Mouse (Mus musculus) T-helper 1 cell (primary cell): ENCODE results near the gene Gm11596.
"Not testable (repeated sequence)": the region's sequence is repeated elsewhere in the genome, so short reads cannot be mapped to it uniquely, and the experiment has no call there.

Experiments used
- in situ Hi-C: fragments of 300-600 bp; cut with MboI, MseI; formaldehyde crosslinking; loops from one replicate; pipeline ENCODE4 v1.15.1; 2025; ENCODE audit warnings: high pct_unique_total_duplicates

Gm11596 gene

DNA sequence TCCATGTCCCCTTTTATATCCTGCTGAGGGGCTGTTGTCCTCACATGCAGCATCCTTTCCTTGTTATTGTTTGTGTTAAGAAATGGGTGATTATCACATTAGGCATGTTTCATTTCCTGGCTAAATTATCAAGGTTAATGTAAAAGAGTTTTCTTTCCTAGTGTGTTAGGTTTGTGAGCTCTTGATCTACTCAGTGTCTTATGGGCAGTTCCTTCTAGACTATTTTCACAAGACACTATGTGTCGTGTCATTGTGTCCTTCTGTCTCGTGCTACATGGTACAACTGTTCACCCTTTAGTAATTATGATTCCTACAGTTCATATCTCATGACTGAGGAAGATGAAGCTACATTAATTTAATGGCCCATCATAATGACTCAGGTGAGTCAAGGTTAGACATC, at the start of gene Gm11596:
Gm11596 (minus strand) TSS at position 101 of the 400 bp plus-strand sequence.
- in situ Hi-C loops: no loop called here

DNA sequence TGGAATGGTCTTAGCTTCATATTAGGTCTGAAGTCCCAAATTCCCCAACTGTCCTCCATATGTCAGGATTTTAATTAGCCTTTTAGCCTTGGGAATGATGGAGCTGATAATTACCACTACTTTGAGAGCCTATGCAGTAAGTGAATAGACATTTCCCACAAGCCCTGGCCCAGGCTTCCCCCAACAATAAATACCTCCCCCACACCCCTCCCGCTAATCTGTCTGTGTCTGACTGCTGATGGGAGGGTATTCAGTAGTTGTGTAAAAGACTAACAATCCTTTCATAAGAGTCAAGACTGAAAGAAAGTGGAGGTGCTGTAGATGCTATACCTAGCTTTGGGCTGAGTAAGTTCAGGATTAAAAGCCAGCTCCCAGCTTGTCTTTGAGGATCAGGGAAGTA, 48.9 kb upstream of the Gm11596 start:
- in situ Hi-C loops: no loop called here

DNA sequence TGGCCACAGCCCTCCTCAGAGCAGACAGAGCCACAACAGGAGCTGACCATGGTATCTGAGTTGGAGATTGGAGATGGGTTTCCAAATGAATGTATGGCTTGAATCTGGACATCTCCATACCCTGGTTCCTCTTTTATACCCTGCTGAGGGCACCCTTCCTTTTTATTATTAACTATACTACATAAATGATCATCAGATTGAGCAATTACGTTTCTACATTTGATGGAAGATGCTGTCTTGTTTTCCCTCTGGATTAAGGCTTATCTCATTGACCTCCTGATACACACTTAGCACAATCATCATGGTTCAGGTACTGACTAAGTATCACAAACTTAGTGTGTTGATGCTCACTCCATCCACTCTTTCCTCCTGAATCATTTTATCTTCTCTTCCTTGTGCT, 44.7 kb upstream of the Gm11596 start, which contains the start of gene 2300003K06Rik:
2300003K06Rik (minus strand) TSS at position 101 of the 400 bp plus-strand sequence.
- in situ Hi-C loops: no loop called here

DNA sequence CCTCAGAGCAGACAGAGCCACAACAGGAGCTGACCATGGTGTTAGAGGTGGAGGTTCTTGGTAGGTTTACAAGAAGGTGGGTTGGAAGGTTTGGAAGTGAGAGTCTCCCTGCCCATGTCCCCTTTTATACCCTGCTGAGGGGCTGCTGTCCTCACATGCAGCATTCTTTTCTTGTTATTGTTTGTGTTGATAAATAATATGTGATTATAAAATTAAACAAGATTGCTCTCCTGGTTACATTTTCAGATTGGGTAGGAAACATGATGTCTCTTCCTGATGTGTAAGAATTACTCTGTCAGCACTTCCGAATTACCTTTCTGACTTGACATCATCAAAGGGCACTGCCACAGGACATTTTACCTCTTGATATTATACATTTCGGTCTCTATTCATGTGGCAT, 22.3 kb upstream of the Gm11596 start, which contains the start of gene Gm11564:
Gm11564 (minus strand) TSS at position 101 of the 400 bp plus-strand sequence.
- in situ Hi-C loops: not testable (repeated sequence)

DNA sequence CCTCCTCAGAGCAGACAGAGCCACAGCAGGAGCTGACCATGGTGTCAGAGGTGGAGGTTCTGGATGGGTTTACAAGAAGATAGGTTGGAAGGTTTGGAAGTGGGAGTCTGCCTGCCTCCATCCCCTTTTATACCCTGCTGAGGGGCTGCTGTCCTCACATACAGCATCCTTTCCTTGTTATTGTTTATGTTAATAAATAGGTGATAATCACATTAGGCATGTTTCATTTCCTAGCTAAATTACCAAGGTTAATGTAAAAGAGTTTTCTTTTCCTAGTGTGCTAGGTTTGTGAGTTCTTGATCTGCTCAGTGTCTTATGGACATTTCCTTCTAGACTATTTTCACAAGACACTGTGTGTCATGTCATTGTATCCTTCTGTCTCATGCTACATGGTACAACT, 16.5 kb upstream of the Gm11596 start, which contains the start of gene Krtap4-13:
Krtap4-13 (minus strand) TSS at position 101 of the 400 bp plus-strand sequence.
- in situ Hi-C loops: not testable (repeated sequence)

DNA sequence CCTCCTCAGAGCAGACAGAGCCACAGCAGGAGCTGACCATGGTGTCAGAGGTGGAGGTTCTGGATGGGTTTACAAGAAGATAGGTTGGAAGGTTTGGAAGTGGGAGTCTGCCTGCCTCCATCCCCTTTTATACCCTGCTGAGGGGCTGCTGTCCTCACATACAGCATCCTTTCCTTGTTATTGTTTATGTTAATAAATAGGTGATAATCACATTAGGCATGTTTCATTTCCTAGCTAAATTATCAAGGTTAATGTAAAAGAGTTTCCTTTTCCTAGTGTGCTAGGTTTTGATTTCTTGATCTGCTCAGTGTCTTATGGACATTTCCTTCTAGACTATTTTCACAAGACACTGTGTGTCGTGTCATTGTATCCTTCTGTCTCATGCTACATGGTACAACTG, 11.1 kb upstream of the Gm11596 start, which contains the start of gene Gm11554:
Gm11554 (minus strand) TSS at position 101 of the 400 bp plus-strand sequence.
- in situ Hi-C loops: not testable (repeated sequence)

DNA sequence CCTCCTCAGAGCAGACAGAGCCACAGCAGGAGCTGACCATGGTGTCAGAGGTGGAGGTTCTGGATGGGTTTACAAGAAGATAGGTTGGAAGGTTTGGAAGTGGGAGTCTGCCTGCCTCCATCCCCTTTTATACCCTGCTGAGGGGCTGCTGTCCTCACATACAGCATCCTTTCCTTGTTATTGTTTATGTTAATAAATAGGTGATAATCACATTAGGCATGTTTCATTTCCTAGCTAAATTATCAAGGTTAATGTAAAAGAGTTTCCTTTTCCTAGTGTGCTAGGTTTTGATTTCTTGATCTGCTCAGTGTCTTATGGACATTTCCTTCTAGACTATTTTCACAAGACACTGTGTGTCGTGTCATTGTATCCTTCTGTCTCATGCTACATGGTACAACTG, 5.6 kb upstream of the Gm11596 start, which contains the start of gene Gm11569:
Gm11569 (minus strand) TSS at position 101 of the 400 bp plus-strand sequence.
- in situ Hi-C loops: not testable (repeated sequence)

DNA sequence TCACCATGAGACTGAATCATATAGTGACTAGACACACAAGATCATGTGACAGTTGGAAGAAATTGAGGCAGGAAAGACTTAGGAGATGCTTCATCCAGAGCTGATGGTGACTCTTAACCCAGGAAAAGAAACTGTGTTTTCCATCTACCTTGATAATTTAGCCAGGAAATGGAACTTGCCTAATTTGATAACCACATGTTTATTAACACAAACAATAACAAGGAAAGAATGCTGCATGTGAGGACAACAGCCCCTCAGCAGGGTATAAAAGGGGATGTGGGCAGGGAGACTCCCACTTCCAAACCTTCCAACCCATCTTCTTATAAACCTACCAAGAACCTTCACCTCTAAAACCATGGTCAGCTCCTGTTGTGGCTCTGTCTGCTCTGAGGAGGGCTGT, 8.4 kb downstream of the Gm11596 start, which contains the start of gene Krtap4-9:
Krtap4-9 (plus strand) TSS at position 301 of the 400 bp plus-strand sequence.
- in situ Hi-C loops: not testable (repeated sequence)

DNA sequence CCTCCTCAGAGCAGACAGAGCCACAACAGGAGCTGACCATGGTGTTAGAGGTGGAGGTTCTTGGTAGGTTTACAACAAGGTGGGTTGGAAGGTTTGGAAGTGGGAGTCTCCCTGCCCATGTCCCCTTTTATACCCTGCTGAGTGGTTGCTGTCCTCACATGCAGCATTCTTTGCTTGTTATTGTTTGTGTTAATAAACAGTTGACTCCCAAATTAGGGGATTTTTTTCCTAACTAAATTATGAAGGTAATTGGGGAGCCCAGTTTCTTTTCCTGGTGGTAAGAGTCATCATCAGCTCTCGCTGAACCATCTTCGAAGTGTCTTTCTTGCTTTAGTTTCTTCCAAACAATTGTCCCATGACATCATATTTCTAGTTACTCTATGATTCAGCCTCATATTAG, 12.7 kb downstream of the Gm11596 start, which contains the start of gene Krtap4-8:
Krtap4-8 (minus strand) TSS at position 101 of the 400 bp plus-strand sequence.
- in situ Hi-C loops: no loop called here

DNA sequence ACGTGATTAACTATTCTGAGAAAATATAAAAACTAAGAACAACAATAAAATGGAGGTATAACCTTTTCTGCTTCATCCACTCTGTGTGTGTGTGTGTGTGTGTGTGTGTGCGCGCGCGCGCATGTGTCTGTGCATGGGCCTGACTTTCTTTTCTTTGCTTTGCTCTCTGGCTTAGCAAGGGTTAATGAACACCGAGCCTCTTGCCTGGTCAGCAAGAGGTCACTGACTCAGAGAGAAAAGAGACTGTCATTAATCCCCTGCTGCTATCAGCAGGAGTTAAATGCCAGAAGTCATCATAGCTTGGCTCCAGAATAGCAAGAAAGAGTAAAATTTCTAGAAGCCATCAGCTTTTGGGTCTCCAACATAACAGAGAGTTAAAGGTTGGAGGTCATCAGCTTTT, 14.9 kb downstream of the Gm11596 start:
- in situ Hi-C loops: no loop called here

DNA sequence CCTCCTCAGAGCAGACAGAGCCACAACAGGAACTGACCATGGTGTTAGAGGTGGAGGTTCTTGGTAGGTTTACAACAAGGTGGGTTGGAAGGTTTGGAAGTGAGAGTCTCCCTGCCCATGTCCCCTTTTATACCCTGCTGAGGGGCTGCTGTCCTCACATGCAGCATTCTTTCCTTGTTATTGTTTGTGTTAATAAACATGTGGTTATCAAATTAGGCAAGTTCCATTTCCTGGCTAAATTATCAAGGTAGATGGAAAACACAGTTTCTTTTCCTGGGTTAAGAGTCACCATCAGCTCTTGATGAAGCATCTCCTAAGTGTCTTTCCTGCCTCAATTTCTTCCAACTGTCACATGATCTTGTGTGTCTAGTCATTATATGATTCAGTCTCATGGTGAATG, 20.5 kb downstream of the Gm11596 start, which contains the start of gene Gm11595:
Gm11595 (minus strand) TSS at position 101 of the 400 bp plus-strand sequence.
- in situ Hi-C loops: not testable (repeated sequence)

DNA sequence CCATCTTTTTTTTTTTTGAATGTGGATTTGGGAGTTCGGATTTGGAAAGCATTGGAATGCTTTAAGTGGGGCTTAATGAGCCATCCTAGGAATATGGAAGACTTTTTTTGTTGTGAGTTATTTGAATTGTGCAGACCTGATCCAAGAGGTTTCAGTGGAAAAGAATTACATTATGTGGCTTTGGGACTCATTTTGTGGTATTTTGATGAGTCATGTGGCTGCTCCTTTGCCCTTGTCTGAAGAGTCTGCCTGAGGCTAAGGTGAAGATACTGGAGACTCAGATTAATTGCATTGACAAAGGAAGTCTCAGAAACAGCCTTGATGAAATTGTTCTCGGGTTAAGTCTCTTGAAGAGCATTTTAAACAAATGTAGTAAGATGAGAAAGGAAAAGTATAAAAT, 24.9 kb downstream of the Gm11596 start:
- in situ Hi-C loops: no loop called here

DNA sequence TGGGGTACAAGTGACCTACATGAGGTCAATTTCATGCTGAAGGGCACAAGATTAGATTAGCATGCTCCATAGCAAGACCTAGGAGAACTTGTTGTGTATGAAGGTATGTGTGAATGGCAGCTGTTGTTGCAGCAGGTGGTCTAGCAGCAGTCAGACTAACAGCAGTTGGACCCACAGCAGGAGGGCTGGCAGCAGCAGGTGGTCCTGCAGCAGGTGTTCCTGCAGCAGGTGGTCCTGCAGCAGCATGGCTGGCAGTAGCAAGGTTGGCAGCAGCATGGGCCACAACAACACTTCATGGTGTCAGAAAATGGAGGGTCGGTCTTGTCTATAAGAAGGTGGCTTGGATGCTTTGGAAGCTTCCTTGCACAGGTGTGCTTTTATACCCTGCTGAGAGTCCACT, 34.4 kb downstream of the Gm11596 start:
- in situ Hi-C loops: no loop called here

DNA sequence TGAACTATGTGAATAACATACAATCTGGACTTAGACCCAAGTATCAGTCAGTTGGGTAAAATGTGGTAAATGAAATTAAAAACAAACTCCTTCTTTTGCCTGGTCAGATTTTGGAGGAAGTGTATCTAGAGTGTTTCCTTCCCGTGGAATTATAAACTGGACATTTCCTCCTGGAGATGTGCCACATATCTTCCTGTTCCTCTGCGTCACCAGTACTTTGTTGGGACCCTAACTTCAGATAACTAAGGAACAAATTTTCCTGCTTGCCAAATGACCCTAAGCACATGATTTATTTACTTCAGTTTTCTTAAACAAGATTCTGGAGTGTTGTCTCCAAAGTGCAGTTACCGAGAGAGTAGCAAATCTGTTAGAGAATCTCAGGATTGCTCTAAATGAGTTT, 49.3 kb downstream of the Gm11596 start:
- in situ Hi-C loops: no loop called here
